Mouse (Mus musculus) common myeloid progenitor, adult 5-6 weeks (primary cell): ENCODE measurements around the gene Plxdc1. TPM values are rescaled to one million over a fixed set of nuclear protein-coding genes. Genes with fewer than 3 reads are reported as not detected.

ENCODE experiments used
- ATAC-seq: replicated peaks from 2 replicates; pipeline ENCODE4 v1.8.0; 2016; ENCODE audit warnings: low read depth, mild to moderate bottlenecking, moderate TSS enrichment, inconsistent platforms; ENCODE audit not compliant: poor library complexity, severe bottlenecking
- total RNA-seq: library from RNA; stranded (forward); fragments of 200-1000, 187-1606 nt; gene quantifications from 2 replicates; pipeline ENCODE4 v1.2.3, GENCODE M21; 2017

Plxdc1 gene
- total RNA-seq, 1 experiment from 2014 or later, result 3.3 TPM

DNA sequence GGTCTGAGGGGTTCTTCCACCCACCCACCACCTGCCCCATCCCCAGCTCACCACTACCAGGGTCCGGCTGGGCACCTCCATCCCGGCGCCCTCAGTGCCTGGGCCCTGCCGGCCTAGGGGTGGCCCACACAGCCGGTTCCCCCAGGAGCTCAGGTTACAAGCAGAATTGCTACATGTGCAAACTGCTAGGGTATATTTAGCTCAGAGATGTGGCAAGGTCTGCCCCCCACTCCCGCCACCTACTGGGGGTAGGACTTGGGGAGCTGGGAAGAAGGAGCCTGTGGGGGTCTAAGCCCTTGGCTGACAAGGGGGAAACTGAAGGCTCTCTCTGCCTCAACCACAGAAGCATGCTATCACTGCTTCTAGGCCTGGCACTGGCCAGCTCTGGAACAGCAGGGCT, 32.0 kb upstream of the Plxdc1 start:
- no peak for ATAC-seq

DNA sequence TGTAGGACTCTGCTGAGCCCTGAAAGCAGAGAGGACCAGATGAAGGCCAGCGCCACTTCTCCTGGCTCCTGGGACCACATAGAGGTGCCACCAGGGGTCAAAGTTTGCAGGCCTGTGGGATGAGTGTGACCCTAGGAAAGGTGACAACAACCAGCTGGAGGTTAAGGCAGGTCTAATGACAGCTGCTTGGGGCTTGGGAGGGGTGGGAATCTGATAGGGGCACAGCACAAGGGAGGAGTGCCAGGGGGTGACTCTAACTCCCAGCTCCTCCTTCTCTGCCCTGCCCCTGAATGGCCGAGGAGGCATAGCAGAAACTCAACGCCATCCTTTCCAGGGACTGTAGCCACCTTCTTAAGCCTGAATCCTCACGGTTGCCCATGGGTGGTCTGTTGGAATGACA, 30.6 kb upstream of the Plxdc1 start:
- no peak for ATAC-seq

DNA sequence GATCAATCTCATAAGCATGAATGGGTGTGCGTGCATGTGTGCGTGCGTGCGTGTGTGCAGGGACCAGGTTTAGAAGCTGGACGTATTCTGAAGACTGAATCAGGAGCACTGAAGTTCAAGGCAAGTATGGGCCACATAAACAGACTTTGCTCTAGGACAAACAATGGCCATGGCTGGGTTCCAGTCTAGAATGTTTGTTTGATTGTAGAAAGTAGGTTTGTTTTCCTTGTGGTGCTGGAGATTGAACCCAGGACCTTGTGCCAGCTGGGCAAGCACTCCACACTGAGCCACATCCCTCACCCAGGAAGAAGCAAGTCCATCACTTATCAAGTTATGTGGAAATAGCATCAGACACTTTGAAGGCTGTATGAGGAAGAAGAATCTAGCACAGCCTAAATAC, 29.9 kb upstream of the Plxdc1 start:
- no peak for ATAC-seq

DNA sequence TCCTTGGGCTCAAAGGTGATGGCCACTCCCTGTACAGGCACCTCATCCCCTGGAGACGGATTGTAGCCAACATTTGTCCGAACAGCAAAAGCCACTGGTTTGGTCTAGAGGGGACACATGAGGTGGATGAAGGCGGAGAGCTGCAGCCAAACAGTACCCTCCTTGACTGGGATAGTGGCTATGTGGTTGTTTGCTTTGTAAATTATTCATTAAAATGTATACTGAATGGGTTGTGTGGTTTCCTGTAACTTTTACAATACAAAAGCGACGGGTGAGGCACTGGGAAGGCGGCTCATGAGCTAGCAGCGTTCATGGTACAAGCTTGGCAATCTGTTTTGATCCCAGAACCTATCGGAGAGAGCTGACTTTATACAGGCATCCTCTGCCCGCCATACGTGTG, 26.6 kb upstream of the Plxdc1 start:
- no peak for ATAC-seq

DNA sequence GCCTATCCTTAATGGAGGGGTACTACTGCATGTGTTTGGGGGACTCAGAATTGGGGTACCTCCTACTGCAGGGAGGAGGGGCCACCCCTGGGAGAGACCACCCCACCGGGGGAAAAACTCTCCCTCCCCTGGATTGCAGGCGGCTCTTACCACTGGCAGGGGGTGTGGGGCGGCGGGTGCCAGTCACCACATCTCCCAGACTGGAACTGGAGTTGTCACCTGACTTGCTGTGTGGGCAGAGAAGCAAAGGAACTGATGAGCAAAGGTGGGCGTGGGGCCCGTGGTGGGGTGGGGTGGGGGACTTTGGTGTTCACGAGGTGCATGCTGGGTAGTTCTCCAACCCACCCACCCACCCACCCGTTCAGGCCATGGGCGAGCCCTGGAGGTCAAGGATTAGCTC, 25.5 kb upstream of the Plxdc1 start:
- ATAC-seq, result no peak

DNA sequence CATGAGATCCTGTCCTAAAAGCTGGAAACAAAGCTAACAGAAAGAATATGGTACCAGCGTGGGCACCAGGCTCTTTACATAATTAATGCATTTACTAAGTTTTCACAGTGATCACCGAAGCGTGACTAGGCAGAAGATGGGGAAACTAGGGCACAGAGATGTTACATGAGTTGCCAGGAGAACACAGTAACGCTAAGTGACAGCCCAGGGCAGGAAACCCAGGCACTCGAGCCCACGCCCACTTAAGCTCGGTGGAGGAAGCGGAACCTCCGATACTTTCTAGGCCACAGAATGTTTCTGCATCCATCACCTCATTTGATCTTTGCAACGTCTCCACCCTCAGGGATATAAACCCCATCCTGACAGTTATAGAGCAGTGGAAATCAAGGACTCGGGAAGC, 21.8 kb upstream of the Plxdc1 start:
- ATAC-seq, result peak; percentile 68

DNA sequence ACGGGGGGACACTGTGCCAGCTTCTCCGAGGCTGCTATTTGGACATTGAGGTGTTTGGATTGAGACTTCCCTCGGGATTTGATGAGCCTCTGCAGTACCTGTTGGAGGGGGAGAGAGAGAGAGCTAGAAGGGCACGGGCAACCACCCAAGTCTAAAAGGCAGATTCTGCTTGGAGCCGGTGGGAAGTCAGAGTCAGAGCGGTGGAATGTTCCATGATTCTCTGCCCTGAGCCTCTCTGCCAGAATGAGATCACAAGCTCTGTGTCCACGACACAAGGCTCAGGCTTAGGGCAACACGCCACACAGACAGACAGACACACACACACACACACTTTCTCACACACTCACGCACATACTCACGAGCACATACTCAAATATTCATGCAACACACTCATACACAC, 19.4 kb upstream of the Plxdc1 start:
- no peak for ATAC-seq

DNA sequence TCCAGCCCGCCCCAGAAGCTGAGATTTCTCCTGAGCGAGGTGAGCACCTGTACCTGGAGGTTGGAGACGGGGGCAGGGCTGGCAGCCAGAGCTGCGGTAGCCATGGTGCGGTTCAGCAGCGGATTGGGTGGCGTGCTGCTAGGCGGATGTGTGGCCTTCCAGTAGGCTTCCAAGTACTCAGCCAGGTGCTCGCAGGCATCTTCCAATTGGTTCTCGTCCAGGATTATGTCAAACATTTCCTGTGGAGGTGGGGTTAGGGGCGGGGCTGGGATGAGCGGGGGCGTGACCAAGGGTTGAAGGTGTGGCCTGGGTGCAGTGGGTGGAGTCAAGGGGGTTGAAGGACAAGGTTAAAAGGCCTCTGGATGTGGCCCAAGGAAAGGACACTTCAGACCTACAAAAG, 18.8 kb upstream of the Plxdc1 start:
- ATAC-seq, result no peak

DNA sequence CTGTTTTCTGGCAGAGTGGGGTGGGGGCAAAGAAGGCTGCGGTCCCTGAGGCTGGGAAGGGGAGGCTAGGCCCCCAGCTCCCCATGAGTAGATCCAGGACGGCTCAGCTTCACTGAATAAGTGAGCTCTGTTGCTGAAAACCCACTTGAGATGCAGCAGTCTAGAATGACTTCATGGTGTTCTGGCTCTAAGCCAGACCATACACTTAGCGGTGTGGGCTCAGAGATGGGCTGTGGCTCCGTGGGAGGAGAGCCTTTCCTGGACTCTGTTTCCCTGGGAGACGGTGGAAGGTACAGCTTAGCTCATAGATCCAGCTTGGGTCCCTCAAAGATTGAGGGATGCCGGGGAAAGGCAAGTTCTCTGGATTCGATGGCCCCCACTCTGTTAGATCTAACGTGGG, 17.9 kb upstream of the Plxdc1 start:
- ATAC-seq, result no peak

DNA sequence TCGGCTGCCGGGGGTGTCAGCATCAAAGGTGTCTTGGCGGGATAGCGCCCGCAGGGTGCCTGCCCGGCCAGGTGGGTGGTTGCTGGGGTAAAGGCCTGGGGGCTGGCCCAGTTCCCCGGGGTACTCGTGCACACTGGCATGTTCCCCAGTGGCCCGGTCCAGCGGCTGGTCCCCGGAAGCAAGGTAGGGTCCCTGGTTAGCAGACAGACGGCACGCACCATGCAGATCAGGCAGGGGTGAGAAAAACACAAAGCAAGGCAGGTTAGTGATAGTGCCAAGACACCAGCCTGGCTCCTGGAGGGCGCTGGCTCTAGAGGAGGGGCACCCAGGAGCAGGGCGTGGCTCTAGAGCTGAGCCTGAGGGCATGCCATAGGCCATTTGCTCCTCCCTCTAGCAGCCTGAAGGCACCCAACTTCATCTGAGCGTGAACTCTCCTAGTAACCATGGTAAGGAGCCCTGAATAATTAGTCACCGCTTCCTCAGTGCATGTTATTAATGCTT, 17.0 kb upstream of the Plxdc1 start:
- ATAC-seq, result no peak

DNA sequence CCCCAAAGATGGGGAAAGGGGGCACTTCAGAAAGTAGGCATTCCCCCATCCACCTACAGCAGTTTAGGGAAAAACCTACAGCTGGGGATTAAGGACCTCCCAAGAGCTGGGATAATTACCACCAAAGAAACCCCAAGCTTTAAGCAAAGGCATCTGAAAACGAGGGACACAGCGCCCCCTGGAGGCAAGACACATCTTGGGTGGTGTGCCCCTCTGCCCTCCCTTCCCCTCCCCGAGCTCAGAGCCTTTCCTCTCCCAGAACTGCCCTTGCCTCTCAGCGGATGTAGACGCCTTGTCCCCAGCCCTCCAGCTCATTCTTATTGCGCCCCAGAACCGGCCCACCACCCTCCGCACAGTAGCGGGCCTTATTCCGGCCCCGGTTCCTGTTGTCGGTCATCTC, 16.4 kb upstream of the Plxdc1 start:
- ATAC-seq, result 0 out of 2 replicates have a peak, but pooled peaks have one; percentile 39

DNA sequence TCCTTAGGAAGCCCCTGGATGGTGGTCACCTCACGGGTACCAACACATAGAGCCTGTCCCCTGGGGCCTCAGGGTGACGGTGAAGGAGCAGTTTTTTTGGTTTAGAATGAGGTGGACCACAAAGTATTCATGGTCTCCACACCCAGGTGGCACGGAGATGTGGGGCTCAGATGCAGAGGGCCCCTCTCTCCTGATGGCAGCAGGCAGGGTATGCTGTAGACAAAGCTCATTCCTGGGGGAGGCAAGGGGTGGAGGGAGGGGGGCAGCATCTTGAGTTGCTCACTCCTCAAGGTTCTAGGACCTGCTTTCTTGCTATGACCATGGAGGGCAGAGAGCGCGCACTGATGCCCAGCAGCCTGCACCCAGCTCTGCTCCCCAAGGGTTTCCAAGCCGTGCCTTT, 15.7 kb upstream of the Plxdc1 start:
- no peak for ATAC-seq

DNA sequence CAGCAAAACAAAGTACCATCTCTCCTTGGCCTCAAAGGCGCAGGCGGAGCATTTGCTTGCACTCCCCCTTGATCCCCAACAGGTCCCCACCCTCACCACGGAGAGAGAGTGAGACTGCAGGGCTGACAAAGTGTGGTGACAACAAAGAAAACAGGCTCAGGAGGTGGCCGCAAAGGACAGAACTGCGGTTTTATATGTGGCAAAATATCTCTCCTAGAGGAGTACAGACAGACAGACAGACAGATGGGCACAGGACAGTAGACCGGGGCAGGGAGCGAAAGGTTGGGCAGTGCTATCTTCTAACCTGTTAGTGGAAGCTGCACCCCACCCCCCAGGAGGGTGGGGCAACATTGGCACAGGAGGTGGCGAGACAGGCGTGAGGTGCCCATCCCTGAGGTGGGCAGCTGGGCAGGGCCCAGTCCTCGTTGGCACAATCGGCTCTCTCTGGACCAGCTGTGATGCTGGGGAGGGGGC, 15.1 kb upstream of the Plxdc1 start:
- no peak for ATAC-seq

DNA sequence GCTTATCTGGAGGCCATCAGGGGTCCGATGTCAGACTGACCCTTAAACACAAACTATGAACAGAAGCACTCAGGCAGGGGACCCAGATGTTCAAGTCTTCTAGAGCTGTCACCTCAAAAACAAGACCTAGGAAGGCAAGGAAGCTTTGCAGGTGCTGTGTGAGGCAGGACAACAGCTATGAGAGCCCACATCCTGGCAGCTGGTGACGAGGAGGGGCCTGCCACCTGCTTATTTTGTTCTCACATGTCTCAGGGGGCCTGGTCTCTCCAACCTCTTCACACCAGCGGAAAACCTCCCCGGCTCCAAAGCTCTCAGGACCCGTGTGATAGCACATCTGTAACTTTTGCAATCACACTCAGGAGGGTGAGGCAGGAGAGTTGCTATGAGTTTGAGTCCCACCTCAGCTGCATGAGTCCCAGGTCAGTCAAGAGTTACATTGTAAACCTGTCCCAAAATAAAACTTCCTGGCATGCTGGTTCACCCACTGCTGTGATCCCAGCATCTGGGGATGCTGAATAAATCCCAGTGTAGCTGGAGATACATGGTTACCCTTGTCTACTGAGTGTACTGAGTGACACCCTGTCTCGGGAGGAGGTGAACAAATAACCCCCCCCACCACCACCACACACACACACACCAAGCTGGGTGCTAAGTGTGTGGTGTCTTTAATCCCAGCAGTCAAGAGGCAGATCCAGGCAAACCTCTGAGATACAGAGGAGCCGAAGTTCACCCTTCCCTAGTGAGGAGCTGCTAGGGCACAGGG, 14.3 kb upstream of the Plxdc1 start:
- no peak for ATAC-seq

DNA sequence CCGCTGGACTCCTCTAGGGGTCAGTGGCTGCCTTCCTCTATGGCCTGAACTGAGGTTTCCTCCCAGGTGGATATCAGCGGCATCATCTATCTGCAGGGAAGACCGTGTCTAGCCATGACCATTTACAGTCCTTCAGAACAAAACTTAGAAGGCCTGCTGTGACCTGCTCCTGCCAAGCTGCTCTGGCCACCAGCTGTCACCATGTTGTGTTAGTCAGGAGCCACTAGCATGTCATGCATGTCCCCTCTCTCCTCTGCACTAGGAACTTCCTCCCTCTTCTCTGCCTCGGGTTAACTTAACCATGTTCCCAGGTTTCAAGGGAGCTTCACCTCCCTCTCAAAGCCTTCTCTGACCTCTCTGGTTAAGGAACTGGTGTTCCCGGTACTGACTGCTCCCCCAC, 13.5 kb upstream of the Plxdc1 start:
- ATAC-seq, result no peak

DNA sequence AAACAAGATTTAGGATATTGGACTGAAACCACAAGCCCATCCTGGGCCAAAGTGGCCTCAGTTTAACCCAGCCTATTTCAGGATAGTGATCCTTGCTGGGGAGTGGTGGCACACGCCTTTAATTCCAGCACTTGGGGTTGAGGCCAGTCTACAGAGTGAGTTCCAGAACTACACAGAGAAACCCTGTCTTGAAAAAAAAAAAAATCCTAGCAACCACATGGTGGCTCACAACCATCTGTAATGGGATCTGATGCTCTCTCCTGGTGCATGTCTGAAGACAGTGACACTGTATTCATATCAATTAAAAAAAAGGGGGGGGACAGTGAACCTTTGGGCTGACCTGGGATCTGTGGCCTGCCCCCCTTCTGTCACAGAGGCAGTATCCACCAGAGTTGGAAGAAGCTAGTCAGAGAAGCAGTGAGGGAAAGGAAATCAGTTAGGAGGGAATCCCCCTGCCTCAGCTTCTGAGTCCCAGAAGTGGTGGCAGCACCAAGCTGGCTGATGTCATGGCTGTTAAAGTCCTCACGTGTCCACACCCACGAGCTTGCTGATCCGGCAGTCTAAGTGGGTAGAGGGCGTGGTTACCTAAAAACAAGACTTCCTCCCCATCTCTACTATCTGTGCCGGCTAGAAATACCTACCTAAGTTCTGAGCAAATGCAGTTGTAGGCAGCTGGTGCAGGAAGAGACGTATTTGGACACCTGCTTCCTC, 12.8 kb upstream of the Plxdc1 start:
- ATAC-seq, result no peak

DNA sequence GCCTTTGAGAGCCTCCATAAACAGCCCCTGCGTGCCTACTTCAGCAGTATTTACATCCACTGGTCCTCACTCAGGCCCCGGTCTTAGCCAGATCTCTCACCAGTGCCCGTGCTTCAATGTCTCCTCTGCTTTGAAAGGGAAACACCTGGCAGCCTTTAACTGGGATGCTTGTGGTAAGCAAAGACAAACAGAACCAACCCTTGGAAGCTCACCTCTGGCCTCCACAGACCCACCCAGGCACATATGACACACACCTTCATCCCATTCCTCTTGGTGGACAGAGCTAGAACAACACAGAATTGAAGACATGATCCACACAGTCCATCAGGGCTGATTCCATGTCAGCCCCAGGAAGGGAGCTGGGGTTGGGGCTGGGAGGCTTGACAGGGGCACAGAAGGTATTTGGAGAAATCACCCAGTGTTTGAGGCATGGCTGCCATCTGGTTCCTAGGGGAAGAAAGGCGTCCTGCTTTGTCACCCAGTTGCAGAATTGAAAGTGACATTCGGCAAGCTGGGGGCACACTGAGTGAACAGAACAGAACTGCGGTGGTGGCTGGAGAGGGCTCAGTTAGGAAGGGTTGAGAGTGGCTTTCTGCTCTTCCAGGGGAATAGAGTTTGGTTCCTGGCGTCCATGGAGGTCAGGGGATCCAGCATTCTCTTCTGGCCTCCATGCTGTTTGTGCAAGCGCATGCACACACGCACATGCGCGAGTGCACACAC, 12.0 kb upstream of the Plxdc1 start:
- ATAC-seq, result no peak

DNA sequence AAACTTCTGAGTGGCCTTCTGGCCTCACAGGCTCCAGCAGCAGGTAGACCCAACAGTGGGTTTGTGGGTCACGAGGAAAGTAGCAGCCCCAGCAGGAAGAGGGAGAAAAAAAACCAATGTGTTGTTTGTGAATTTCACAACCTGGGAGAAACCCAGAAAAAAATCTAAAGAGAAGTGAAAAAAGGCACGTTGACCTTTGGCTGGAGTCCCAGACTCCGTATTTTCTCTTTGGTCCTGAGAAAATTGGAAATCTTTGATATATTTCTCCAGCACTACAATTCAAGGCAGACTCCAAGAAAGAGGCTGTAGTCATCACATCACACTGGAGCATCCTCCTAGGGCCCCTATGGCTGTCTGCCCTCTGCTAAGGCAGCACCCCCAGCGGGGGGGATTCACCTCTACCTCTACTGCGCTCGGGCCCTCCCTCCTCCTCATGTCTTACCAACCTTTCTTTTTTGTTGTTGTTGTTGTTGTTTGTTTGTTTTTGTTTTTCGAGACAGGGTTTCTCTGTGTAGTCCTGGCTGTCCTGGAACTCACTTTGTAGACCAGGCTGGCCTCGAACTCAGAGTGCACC, 11.2 kb upstream of the Plxdc1 start:
- ATAC-seq, result no peak

DNA sequence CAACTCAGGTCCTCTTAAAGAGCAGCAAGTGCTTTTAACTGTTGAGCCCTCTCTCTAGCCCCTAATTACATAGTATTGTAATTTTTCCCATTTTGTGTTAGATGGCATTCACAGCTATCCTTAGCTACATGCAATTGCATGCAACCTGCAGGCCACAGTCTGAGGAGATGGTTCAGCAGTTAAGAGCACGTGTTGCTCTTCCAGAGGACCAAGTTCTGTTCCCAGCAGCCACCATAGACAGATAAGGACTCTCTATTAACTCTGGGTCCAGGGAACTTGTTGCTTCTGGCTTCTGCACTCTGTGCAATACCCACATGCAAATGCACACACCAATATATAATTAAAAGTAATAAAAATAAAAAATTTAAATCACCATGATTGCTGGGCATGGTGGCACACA, 10.4 kb upstream of the Plxdc1 start:
- ATAC-seq, result no peak

DNA sequence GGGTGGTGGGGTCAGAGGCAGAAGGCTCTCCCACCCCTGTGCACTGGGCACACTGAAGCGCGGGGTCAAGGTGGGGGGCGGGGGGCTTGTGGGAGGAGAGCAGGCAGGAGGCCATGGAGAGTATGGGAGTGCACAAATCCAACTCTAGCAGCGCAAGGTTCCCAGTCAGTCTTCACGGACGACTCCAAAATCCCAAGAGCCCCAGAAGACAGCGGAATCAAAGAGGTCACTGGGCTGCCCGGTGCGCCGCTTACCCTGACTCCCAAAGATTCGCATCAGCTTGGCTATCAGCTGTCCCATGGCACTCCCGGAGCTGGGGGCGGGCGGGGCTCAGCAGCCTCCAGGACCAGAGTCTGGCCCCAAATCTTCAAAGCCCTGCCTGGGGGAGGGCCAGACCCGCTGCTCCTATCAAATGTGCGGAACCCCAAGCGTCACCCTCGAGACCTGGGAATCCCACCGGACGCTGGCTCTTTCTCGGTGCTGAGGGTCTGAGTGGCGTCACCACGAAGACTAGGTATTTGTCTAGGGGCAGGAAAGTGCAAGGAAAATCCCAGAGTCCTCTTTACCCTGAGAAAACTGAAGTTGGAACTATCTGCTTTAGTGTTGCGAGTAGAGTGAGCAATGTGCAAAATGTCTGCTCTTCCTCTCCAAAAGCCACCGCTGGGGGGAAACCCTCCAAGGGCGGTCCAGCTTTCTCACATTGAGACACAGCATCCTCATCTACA, 9.5 kb upstream of the Plxdc1 start, which contains the start of gene Arl5c:
Gene Arl5c (minus strand): TSS at position 618 of the 725 bp plus-strand sequence.
- peak; percentile 55 for ATAC-seq
